Mouse (Mus musculus) R1 (cell line): ENCODE measurements at regions not wholly inside any gene's neighbourhood (a gene's known extent, or its start where the extent isn't known, plus 50 kb on each side); places are given as distances from the start of the nearest gene placed in this dataset.

Source experiments
- DNase-seq: peaks from one replicate; pipeline ENCODE4 v3.0.0-alpha.2; 2018; ENCODE audit warnings: low read depth, low spot score

- DNase-seq, result peak; percentile 74
Observed at GRCm38 (mm10) chr12:20415397-20415796, 461.1 kb downstream of the Gm21863 start.

- DNase-seq, result peak; percentile 72
Observed at GRCm38 (mm10) chr12:20426359-20426758, 472.1 kb downstream of the Gm21863 start.

- DNase-seq, result peak; percentile 68
Observed at GRCm38 (mm10) chr12:20464585-20464984, 510.3 kb downstream of the Gm21863 start.
